Mouse (Mus musculus) CD8-positive naive resting alpha-beta T cell, adult 2 months (primary cell): Measurements from ENCODE around the gene Spats2.
"Not testable (repeated sequence)": the region's sequence is repeated elsewhere in the genome, so short reads cannot be mapped to it uniquely, and the experiment has no call there.

Experiments
- DNase-seq, 2 experiments: peaks; one replicate each; pipeline ENCODE4 v3.0.0; 2022; ENCODE audit warnings: low read depth in 2 of 2, low spot score in 2 of 2

The Spats2 gene

DNA sequence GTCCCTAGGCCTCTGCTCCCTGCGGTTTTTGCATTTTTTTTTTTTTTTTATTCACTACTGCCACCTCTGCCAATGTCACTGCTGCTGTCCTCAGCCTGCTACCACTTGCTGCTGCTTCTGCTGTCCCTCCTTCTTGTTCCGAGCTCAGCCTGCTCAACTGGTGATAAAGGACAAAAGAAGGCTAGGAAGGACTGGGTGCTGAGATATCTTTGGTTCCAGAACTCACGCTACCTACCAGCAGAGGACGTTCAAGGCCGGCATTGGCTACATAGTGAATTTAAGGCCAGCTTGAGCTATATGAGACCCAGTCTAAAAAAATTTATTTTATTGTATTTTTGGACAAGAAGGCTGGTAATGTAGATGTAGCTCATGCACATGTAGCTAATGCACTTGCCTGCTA is 12.7 kb downstream of the Spats2 start:
- DNase-seq = no peak

DNA sequence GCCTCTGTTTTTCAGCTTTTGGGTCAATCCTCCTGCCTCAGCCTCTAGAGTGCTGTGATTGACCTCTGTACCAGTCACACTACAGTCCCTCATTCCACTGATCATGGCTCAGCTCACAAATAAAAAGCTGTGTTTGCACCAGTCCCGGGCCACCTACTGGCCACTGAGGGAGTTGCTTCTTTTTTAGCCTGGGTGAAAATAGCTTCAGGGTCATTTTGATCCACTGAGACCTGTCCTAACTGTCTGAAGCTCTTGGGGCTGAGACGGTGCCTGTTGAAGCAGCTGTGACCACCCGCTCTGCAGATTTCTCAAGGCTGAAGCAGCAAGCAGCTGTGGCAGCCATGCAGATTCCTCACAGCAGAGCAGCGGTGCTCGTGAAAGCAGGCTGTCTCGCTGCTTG is 14.0 kb downstream of the Spats2 start:
- peak in 1 of 2 experiments; percentile 29 for DNase-seq

DNA sequence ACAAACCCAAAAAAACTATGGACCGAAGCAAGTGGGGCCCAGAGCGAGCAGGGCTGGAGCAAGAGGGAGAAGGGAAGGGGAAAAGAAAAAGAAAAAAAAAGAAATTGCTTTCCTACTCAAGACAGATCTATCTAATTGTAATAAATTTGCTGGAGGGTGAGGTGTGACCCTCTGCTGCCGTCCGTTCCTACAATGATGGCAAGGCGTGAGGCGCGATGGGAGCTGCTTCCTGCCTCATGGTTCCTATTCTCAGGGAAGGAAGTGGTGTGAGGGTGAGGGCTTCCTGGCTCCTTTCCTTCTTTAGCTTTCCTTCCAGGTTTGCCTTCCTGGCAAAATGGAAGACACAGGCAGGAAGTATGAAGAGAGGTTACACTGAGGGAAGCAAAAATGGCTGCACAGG is 24.8 kb downstream of the Spats2 start:
- no peak for DNase-seq

DNA sequence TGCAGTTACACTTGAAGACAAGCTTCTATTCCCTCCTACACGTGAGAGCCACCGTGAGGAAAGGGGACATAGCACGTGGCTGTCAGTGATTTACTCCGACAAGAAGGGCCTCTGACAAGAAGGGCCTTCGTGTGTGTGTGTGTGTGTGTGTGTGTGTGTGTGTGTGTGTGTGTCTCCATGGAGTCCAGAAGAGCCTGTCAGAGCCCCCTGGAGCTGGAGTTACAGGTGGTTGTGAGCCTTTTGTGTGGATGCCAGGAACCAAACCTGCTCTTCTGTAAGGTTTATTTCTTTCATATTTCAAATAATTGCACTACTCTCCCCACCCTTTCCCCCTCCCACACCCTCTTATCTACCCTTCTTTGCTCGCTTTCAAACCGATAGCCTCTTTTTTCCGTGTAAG is 25.6 kb downstream of the Spats2 start:
- no peak for DNase-seq

DNA sequence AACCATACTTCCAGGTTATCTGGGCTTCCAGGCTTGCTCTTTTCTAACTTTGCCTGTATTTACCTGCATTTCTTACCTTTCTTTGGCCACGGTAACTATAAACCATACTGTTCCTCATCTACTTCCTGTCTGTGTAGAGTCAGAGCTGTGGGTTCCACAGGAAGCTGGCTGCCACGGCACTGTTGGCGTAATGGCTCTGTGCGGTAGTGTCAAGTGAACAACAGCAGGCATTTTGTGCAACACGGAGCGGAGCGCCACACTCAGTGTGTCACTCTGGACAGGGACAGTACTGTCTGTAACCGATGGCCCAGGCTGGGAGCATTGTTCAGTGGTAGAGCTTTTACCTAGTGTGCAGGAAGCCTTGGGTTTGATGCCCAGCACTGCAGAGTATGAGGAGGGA is 27.8 kb downstream of the Spats2 start:
- peak; percentile 9 to 10 for DNase-seq

DNA sequence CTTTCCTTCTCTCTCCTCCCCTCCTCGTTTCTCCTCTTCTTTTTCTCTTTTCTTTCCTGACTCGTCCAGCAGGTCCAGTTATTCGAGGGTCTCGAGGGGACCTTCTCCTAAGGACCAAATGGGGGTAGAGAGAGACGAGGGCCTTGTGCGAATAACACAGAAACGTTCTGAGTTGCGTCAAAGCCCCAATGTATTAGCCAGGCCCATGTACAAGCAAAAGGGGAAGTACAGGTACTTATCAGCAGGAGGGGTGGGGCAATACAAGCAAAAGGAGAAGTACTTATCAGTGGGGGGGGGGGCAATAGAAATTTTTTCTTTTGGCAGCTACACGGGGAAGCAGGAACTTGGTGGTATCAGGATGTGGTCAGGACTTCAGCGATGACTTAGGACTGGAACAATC is 28.8 kb downstream of the Spats2 start:
- DNase-seq = not testable (repeated sequence)

DNA sequence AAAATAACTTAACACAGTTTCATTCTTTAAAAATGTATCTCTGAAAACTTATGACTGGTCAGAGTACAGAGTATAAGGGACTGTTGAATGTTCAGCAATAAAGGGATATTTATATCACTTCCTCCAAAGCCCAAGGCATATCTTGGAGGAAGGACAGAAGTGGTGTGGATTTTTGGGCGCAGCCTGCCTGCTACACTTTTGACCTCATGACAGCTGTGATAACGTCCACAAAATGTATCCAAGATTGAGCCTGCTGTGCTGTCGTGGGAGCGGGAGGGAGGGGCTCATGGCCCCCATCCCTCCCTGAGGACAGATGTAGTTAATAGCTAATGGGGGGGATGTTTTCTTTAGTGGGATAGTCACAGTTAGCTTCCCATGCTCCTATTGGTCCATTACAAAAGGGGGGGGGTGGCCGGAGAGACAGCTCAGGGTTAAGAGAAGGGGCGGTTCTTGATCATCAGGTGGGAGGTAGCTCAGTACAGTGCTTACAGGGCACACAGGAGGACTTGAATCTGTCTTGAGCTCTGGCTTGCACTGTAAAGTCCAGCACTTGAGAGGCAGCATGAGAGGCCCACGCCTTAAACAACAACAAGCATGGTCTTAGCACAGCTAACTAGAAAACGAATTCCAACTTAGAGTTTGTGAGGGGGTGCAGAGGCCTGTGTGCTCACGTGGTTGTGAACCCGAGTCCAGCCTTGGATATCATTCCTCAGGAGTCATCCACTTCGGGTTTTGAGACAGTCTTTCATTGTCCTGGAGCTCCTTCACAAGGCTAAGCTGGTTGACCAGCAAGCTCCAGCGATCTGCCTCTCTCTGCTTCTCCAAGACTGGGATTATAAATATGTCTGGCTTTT is 38.0 kb downstream of the Spats2 start:
- DNase-seq = no peak

DNA sequence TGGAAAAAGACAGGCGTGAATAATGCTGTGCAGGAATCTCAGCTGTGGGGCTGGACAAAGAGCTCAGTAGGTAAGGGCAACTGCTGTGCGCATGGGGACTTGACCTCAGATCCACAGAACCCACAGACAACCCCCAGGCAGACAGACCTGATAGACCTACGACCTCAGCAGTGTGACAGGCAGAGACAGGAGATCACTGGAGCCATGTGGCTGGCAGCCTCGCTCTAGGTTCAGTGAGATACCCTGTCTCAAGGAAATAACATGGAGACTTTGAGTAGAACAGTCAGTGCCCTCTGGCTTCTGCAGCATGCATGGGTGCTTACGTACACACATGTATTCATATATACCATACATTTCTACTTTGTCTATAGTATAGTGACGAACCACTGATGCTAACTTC is 46.4 kb downstream of the Spats2 start:
- DNase-seq = no peak

DNA sequence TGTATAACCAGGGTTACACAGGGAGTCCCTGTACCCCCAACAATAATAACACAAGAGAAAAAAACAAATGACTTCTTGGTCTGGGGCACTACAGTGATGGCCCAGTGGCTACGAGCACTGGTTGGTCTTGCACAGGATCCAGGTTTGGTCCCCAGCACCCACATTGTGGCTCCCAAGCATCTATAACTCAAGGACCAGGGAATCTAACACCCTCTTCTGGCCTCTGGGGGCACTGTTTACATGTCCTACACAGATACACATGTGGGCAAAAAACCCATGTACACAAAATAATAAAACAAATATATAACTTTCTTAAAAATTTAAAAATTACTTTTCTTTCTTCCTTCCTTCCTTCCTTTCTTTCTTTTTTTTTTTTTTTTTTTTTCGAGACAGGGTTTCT is 53.9 kb downstream of the Spats2 start:
- DNase-seq = no peak

DNA sequence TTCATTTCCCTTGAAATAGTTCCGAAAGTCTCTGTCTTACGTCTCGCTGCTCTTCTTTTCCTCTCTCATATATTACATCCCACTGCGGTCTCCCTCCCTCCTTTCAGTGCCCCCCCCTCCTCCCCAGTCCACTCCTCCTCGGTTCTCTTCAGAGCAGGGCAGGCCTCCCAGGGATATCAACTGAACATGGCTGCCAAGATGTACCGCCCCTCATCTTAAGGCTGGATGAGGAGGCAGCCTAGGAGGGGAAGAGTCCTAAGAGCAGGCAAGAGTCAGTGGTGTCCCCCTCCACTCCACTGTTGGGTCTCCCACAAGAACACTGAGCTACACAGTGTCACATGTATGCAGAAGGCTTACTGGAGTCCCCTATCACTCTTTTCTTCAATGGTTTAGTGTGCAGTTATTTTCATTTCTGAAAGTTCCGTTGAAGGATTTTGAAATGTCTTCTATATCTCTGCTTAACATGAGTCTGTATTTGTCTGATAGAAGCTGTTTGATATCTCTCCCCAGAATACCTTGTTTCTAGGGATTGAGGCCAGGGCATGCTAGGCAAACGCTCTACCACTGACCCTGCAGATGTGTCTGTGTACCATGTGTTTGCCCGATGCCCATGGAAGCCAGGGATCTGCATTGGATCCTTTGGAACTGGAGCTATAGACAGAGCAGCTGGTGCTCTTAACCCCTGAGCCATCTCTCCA is 58.6 kb downstream of the Spats2 start:
- no peak for DNase-seq

DNA sequence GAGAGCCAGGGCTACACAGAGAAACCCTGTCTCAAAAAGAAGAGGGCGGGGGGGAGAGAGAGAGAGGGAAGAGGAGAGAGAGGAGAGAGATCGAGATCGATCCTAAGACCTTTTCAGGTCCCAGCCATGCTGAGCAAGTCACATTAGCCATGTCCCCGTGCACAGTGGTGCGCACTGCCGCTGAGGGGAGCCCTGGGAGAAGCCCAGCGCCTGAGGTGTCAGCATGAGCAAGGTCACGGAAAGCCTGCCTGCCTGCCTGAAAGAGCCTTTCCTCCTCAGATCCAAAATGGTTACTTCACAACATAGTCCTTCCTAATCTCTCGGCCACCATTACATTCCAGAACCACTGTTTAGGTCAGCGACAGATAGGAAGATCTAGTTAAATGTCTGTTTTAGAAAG is 68.6 kb downstream of the Spats2 start:
- no peak for DNase-seq

DNA sequence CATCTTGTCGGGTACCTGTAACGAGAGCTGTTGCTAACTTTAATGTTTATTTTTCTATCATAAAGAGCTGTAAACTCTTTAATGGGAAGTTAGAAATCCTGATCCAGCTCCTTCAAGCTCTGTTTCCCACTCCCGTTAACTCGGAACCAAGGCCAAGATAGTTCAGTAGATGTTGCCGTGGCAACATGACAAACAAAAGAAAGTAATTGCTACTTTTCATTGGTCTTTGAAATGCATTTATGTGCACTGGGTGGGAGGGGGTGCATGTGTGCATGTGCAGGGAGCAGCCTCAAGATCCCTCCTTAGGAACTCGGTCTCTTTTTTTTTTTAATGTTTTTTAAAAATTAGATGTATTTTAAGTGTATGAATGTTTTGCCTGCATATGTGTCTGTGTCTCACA is 69.3 kb downstream of the Spats2 start:
- DNase-seq = no peak

DNA sequence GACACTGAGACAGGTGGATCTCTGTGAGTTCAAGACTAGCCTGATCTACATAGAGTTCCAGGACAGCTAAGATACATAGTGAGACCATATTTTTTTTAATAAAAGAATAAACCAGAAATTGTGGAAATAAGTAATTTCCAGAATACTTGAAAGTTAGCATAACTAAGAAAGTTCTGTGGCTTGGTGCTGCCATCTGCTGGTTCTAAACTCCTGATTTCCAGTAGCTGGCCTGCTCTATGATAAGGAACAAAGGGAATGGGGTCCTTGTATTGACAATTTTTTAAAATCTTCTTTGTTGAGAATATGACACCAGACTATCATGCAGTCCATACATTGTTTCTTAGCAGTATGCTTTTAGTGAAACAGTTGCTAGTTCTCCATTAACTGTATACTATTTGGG is 73.0 kb downstream of the Spats2 start:
- no peak for DNase-seq

DNA sequence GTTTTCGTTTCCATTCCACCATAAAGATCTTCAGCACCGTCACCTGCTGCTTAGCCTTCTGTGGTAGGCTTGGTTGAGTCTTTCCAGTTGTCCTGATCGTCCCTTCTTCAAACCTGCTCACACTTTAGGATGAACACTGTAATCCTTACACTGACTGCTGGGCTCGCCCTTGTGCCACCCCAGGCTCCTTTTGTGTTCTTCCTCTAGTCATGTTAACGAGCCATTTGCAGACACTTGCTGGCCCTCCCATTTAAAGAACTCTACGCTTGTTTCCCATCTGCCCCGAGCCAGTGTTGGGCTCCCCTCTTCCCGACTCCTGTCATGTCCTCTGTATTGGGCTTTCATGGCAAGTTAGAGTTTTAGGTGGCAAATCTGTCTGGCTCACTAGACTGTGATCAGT is 80.2 kb downstream of the Spats2 start:
- DNase-seq = no peak

DNA sequence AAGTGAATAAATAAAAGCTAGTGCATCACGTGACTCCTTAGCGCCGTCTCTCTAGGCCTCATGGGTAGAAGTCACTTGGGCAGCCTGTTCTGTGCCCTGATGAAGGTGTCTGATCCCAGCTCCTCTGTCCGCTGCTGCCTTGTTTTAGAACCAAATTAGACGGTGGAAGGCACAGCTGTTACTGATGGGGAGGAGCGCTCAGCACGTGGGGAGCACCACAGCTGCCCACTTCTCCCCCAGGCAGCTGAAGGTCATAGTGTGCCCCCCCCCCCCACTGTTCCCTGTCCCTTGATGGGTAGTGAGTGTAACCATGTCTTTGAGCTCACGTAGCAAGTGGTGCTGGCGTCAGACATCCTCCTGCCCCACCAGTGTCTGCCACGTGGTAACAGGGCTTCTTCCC is 87.5 kb downstream of the Spats2 start:
- no peak for DNase-seq

DNA sequence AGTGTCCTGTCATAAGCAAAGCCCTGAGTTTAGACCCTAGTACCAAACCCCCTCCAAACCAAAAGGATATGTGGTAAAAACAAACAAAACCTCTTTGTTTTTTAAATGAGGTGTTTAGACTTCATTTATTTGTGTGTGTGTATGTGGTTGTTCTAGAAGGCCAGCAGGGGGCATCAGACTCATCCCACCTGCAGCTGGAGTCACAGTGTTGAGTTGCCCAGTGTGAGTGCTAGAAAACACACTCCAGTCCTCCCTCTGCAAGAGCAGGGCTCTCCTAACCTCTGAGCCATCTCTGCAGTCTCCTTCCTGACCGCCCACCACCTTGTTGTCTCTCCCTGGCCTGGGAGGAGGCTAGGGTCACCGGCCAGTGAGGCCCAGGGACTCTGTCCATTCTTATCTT is 89.2 kb downstream of the Spats2 start:
- DNase-seq = peak in 1 of 2 experiments; percentile 36

DNA sequence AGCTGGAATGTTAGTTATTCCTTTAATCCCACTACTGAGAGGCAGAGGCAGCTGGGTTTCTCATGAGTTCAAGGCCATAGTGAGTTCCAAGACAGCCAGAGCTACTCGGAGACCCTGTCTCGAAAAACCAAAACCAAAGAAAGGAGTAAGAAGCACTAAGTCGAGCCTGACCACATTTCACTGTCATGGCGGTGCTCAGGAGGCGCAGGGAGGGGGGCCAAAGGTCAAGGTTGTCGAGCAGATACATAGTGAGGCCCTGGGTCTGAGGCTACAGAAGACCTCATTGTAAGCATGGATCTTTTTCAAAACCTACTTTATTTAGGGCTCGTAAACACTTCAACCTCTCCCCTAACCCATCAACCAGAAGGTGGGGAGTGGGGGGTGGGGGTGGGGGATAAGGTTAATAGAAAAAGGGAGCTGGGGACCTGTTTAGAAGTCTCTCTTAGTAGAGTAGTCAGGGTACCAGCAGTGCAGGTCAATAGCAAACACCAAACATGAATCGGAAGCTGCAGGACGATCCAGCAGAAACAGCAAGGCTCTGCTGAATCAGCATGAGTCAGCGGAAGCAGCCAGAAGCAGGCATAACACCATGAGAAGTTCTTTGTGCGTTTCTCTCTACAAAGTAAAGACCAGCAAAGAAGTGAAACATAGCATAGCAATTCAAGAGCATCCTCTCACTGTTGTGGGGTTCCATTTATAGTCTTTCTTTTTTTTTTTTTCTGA is 90.2 kb downstream of the Spats2 start:
- no peak for DNase-seq

DNA sequence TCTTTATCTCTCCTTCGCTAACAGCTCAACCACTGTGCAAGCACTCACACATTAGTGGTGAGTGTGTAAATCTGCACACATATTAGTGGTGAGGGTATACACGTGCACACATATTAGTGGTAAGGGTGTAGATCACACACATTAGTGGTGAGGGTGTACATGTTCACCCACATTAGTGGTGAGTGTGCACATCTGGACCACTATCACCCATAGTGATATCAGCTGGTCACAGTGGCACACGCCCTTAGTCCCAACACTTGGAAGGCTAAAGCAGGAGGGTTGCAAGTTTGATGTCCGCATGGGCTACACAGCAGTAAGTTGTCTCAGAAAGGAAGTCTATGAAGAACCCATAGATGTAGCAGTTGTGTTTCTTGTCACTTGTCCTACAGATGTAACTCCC is 91.9 kb downstream of the Spats2 start:
- DNase-seq = no peak

DNA sequence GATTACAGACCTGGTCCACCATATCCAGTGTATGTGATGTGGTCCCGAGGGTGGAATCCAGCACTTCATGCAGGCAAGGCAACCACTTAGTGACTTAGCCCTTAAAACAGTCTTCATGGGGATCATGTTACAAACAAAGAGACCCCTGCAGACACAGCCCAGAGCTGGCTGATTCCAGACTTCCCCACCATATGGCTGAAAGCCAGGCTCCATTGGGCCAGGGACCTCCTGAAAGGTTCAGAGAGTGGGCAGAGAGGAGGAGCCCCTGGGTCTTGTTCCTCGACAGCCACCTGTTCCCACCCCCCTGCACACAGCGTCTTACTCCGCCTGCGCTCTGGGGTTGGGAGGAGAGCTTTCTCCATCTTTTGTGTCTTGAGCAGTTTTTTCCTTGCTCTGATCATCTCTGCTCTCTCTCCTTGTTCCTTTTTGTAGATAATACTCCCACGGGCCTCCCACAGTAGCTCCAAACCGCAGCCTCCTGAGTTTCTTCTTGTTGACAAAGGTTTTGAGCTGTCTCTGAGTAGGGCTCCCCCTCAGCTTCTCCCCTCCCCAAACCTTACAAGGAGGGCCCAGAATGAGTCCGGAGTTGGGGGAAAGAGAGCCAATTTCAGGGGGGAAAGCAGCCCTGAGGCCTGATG is 95.7 kb downstream of the Spats2 start:
- no peak for DNase-seq

DNA sequence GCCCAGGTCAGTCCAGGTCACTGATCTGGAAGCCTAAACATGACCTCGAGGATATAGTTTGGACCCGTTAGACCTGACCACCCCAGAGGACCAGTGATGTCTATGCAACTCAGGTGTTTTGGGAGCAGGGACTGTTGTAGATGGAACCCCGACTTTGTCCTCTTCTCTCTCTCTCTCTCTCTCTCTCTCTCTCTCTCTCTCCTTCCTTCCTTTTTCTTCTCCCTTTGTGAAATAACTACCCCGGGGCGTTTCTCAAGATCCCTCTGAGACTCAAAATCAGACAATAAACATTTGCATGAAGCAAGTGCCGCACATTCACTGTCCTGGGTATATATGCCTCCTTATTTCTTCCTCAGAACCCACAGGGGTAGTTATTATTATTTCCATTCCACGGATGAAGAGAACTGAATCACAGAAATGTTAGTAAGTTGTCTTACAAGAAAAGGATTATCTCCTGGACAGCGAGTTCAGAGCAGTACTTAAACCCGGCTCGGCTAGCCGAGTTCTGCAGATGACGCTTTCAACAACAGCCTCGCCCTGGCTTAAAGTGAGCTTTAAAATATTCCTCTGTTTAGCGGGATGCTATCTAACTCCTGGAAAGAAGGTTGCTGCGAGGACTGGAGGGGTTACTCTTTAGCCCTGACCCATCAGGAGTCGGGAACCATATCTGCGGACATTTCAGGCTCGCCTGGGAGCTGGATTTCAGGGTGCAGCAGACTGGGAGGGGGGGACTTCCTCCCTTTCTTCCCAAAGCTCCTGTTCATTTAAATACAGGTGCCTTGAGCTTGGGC is 97.3 kb downstream of the Spats2 start:
- DNase-seq = no peak
